Mouse (Mus musculus): ENCODE measurements at regions not wholly inside any gene's neighbourhood (a gene's known extent, or its start where the extent isn't known, plus 50 kb on each side); places are given as distances from the start of the nearest gene placed in this dataset.

- Histone ChIP-seq H3K9ac (no peak overlapping the region), H3K4me2 (replicated peaks) (no peak overlapping the region), H3K36me3 (no peaks in the 10 kb centered on the region), H3K9me3 (no peaks in the 10 kb centered on the region), H3K27ac (0 out of 2 replicates have a peak overlapping the region, but pooled peaks have one; percentile 13), H3K27me3 (replicated peaks) (no peaks in the 10 kb centered on the region), H3K4me1 (replicated peaks) (no peaks in the 10 kb centered on the region), H3K4me3 (replicated peaks) (no peak overlapping the region)
- 41% methylated on average over 2 of the region's 2 CpGs for WGBS
- ATAC-seq, result no peak
These were observed 270.3 kb upstream of the Tmem132c start for GRCm38 (mm10) chr5:126971284-126971683.

- Histone ChIP-seq H3K4me3 (replicated peaks) (no peak overlapping the region), H3K27me3 (replicated peaks) (no peaks in the 10 kb centered on the region), H3K36me3 (no peaks in the 10 kb centered on the region), H3K9me3 (no peaks in the 10 kb centered on the region), H3K4me2 (replicated peaks) (no peak overlapping the region), H3K9ac (no peak overlapping the region), H3K4me1 (replicated peaks) (no peaks in the 10 kb centered on the region), H3K27ac (no peak overlapping the region)
- WGBS, result 45% methylated on average over 1 of the region's 1 CpGs
- ATAC-seq, result no peak
These were observed 269.6 kb upstream of the Tmem132c start for GRCm38 (mm10) chr5:126971981-126972380.

GRCm38 (mm10) chr5:126973425-126973824 lies 268.2 kb upstream of the Tmem132c start:
- H3K9me3 ChIP-seq, result no peaks in the 10 kb centered on the region
- 46% methylated on average over 3 of the region's 3 CpGs for WGBS
- no peak overlapping the region for H3K9ac ChIP-seq
- no peaks in the 10 kb centered on the region for H3K27me3 ChIP-seq (replicated peaks)
- ATAC-seq, result no peak
- H3K4me3 ChIP-seq (replicated peaks), result no peak overlapping the region
- H3K36me3 ChIP-seq, result no peaks in the 10 kb centered on the region
- no peaks in the 10 kb centered on the region for H3K4me1 ChIP-seq (replicated peaks)
- no peak overlapping the region for H3K4me2 ChIP-seq (replicated peaks)
- no peak overlapping the region for H3K27ac ChIP-seq

- Histone ChIP-seq H3K9ac (no peak overlapping the region), H3K27ac (no peak overlapping the region), H3K36me3 (no peaks in the 10 kb centered on the region), H3K9me3 (no peaks in the 10 kb centered on the region), H3K4me1 (replicated peaks) (no peaks in the 10 kb centered on the region), H3K4me2 (replicated peaks) (no peak overlapping the region), H3K27me3 (replicated peaks) (no peaks in the 10 kb centered on the region), H3K4me3 (replicated peaks) (no peak overlapping the region)
- WGBS, result 88% methylated on average over 3 of the region's 3 CpGs
- ATAC-seq, result no peak
These were observed 267.0 kb upstream of the Tmem132c start for GRCm38 (mm10) chr5:126974565-126974964.

GRCm38 (mm10) chr5:126995577-126995976 lies 246.0 kb upstream of the Tmem132c start:
- H3K27ac ChIP-seq, result no peak overlapping the region
- no peaks in the 10 kb centered on the region for H3K4me1 ChIP-seq (replicated peaks)
- H3K36me3 ChIP-seq, result no peaks in the 10 kb centered on the region
- H3K4me3 ChIP-seq (replicated peaks), result no peak overlapping the region
- no peak overlapping the region for H3K9ac ChIP-seq
- H3K9me3 ChIP-seq, result no peaks in the 10 kb centered on the region
- no peak for ATAC-seq
- H3K4me2 ChIP-seq (replicated peaks), result no peak overlapping the region
- WGBS, result 51% methylated on average over 6 of the region's 6 CpGs
- no peaks in the 10 kb centered on the region for H3K27me3 ChIP-seq (replicated peaks)

GRCm38 (mm10) chr5:127014166-127014565 lies 227.4 kb upstream of the Tmem132c start:
- H3K9ac ChIP-seq, result no peak overlapping the region
- no peak overlapping the region for H3K27ac ChIP-seq
- H3K4me3 ChIP-seq (replicated peaks), result no peak overlapping the region
- H3K9me3 ChIP-seq, result no peaks in the 10 kb centered on the region
- H3K36me3 ChIP-seq, result no peaks in the 10 kb centered on the region
- 65% methylated on average over 3 of the region's 3 CpGs for WGBS
- H3K27me3 ChIP-seq (replicated peaks), result no peaks in the 10 kb centered on the region
- no peaks in the 10 kb centered on the region for H3K4me1 ChIP-seq (replicated peaks)
- H3K4me2 ChIP-seq (replicated peaks), result no peak overlapping the region
- no peak for ATAC-seq

GRCm38 (mm10) chr5:127016467-127017060 lies 225.0 kb upstream of the Tmem132c start:
- no peaks in the 10 kb centered on the region for H3K27me3 ChIP-seq (replicated peaks)
- H3K36me3 ChIP-seq, result no peaks in the 10 kb centered on the region
- H3K4me3 ChIP-seq (replicated peaks), result no peak overlapping the region
- no peak overlapping the region for H3K27ac ChIP-seq
- no peak for ATAC-seq
- H3K9ac ChIP-seq, result no peak overlapping the region
- no peak overlapping the region for H3K4me2 ChIP-seq (replicated peaks)
- WGBS, result 60% methylated on average over 4 of the region's 4 CpGs
- no peaks in the 10 kb centered on the region for H3K4me1 ChIP-seq (replicated peaks)
- H3K9me3 ChIP-seq, result no peaks in the 10 kb centered on the region

GRCm38 (mm10) chr5:127017971-127018370 lies 223.6 kb upstream of the Tmem132c start:
- H3K36me3 ChIP-seq, result no peaks in the 10 kb centered on the region
- no peak overlapping the region for H3K4me2 ChIP-seq (replicated peaks)
- H3K9ac ChIP-seq, result no peak overlapping the region
- no peak for ATAC-seq
- H3K4me1 ChIP-seq (replicated peaks), result no peaks in the 10 kb centered on the region
- no peaks in the 10 kb centered on the region for H3K9me3 ChIP-seq
- H3K27ac ChIP-seq, result no peak overlapping the region
- H3K27me3 ChIP-seq (replicated peaks), result no peaks in the 10 kb centered on the region
- H3K4me3 ChIP-seq (replicated peaks), result no peak overlapping the region
- WGBS, result 81% methylated on average over 4 of the region's 4 CpGs

- H3K27me3 ChIP-seq (replicated peaks), result no peaks in the 10 kb centered on the region
- H3K4me2 ChIP-seq (replicated peaks), result no peak overlapping the region
- no peak overlapping the region for H3K4me3 ChIP-seq (replicated peaks)
- H3K9me3 ChIP-seq, result no peaks in the 10 kb centered on the region
- no peak overlapping the region for H3K27ac ChIP-seq
- H3K4me1 ChIP-seq (replicated peaks), result no peaks in the 10 kb centered on the region
- H3K9ac ChIP-seq, result no peak overlapping the region
- H3K36me3 ChIP-seq, result no peaks in the 10 kb centered on the region
- ATAC-seq, result no peak
- 39% methylated on average over 5 of the region's 5 CpGs for WGBS
These were observed 205.1 kb upstream of the Tmem132c start for GRCm38 (mm10) chr5:127036472-127036871.

GRCm38 (mm10) chr5:127057770-127058169 lies 183.8 kb upstream of the Tmem132c start:
- H3K9me3 ChIP-seq, result no peaks in the 10 kb centered on the region
- H3K27ac ChIP-seq, result no peak overlapping the region
- 66% methylated on average over 4 of the region's 4 CpGs for WGBS
- H3K4me1 ChIP-seq (replicated peaks), result no peaks in the 10 kb centered on the region
- no peak overlapping the region for H3K4me3 ChIP-seq (replicated peaks)
- no peak for ATAC-seq
- no peak overlapping the region for H3K4me2 ChIP-seq (replicated peaks)
- no peaks in the 10 kb centered on the region for H3K36me3 ChIP-seq
- no peak overlapping the region for H3K9ac ChIP-seq
- H3K27me3 ChIP-seq (replicated peaks), result no peaks in the 10 kb centered on the region

- Histone ChIP-seq H3K4me3 (replicated peaks) (no peak overlapping the region), H3K36me3 (no peaks in the 10 kb centered on the region), H3K27me3 (replicated peaks) (no peaks in the 10 kb centered on the region), H3K4me1 (replicated peaks) (no peaks in the 10 kb centered on the region), H3K9me3 (no peaks in the 10 kb centered on the region), H3K9ac (no peak overlapping the region), H3K27ac (no peak overlapping the region), H3K4me2 (replicated peaks) (no peak overlapping the region)
- 33% methylated on average over 4 of the region's 4 CpGs for WGBS
- ATAC-seq, result peak; percentile 59
These were observed 167.3 kb upstream of the Tmem132c start for GRCm38 (mm10) chr5:127074327-127074726.
